Mouse (Mus musculus): ENCODE data around the gene Ttn. TPM values are rescaled to one million over a fixed set of nuclear protein-coding genes. Genes with fewer than 3 reads are reported as not detected.

The Ttn gene
- polyA plus RNA-seq, 1 experiment from 2014 or later: 1.9 TPM

DNA sequence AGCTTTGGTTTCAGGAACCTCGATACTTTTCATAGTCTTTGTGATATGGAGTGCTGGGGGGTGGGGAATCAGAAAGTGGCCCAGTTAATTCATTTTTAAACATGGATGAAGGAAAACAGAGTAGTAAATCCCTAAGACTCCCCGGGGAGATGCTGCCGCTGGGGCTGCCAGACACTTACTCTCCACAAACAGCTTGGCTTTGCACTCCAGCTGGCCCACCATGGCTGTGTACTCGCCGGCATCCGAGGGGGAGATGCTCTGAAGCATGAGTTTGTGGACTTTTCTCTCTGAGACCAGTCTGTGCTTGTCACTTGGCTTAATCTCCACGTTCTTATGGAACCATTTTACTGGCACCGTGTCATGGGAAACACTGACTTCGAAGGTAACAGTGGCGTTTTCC, 43.8 kb downstream of the Ttn start:
- Histone ChIP-seq H3K36me3 (no peaks in the 10 kb centered on the region), H3K4me3 (no peak overlapping the region), H3K27me3 (ENCODE audit: low read depth, poor library complexity, severe bottlenecking) (no peaks in the 10 kb centered on the region), H3K27ac (no peak overlapping the region), H3K9me3 (replicated peaks) (no peaks in the 10 kb centered on the region), H3K4me1 (no peaks in the 10 kb centered on the region)
- WGBS: 81% methylated on average over 10 of the region's 10 CpGs
- no peak for DNase-seq (ENCODE audit: low spot score)

- Histone ChIP-seq H3K27ac (no peak overlapping the region), H3K9me3 (replicated peaks) (no peaks in the 10 kb centered on the region), H3K4me3 (no peak overlapping the region), H3K4me1 (no peaks in the 10 kb centered on the region), H3K36me3 (no peaks in the 10 kb centered on the region), H3K27me3 (ENCODE audit: low read depth, poor library complexity, severe bottlenecking) (no peaks in the 10 kb centered on the region)
- peak; percentile 68 for DNase-seq (ENCODE audit: low spot score)
- 5% methylated on average over 2 of the region's 2 CpGs for WGBS
Measured at GRCm38 (mm10) chr2:76929718-76930117, 52.6 kb downstream of the Ttn start.

DNA sequence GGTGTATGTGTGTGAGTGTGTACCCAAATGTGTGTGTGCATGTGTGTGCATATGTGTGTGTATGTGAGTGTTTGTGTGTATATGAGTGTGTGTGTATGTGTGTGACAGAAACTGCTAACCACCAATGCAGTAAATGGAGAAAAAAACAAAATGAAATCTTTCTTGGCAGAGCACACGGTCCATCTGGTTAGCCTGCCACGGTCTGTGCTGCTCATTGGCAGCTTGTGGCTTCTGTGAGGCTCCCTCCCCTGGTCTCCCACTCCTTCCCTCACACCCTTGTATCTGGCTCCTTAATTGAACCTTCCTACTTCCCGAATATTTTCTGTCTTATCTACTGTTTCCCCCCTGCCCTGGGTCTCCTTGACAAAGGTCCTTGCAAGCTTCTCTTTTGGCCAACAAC, 53.5 kb downstream of the Ttn start:
- H3K36me3 ChIP-seq: no peaks in the 10 kb centered on the region
- no peak for DNase-seq (ENCODE audit: low spot score)
- 83% methylated on average over 3 of the region's 3 CpGs for WGBS

GRCm38 (mm10) chr2:76928298-76928697, 54.0 kb downstream of the Ttn start:
- no peaks in the 10 kb centered on the region for H3K9me3 ChIP-seq (replicated peaks)
- DNase-seq (ENCODE audit: low spot score): no peak
- no peak overlapping the region for H3K4me3 ChIP-seq
- WGBS: 84% methylated on average over 7 of the region's 7 CpGs
- no peaks in the 10 kb centered on the region for H3K4me1 ChIP-seq
- no peak overlapping the region for H3K27ac ChIP-seq
- H3K36me3 ChIP-seq: no peaks in the 10 kb centered on the region
- H3K27me3 ChIP-seq (ENCODE audit: low read depth, poor library complexity, severe bottlenecking): no peaks in the 10 kb centered on the region

More for the DNA sequence above, 53.5 kb downstream of the Ttn start:
- no peaks in the 10 kb centered on the region for H3K4me1 ChIP-seq
- no peak overlapping the region for H3K27ac ChIP-seq
- H3K9me3 ChIP-seq (replicated peaks): no peaks in the 10 kb centered on the region
- no peak overlapping the region for H3K4me3 ChIP-seq
- H3K27me3 ChIP-seq (ENCODE audit: low read depth, poor library complexity, severe bottlenecking): no peaks in the 10 kb centered on the region

GRCm38 (mm10) chr2:76926927-76927326, 55.4 kb downstream of the Ttn start:
- H3K4me3 ChIP-seq: no peak overlapping the region
- no peaks in the 10 kb centered on the region for H3K36me3 ChIP-seq
- DNase-seq (ENCODE audit: low spot score): no peak
- no peaks in the 10 kb centered on the region for H3K4me1 ChIP-seq
- WGBS: 82% methylated on average over 12 of the region's 12 CpGs
- H3K27me3 ChIP-seq (ENCODE audit: low read depth, poor library complexity, severe bottlenecking): no peaks in the 10 kb centered on the region
- H3K9me3 ChIP-seq (replicated peaks): no peaks in the 10 kb centered on the region
- H3K27ac ChIP-seq: no peak overlapping the region

- Histone ChIP-seq H3K4me3 (no peak overlapping the region), H3K36me3 (no peaks in the 10 kb centered on the region), H3K27ac (no peak overlapping the region), H3K4me1 (no peaks in the 10 kb centered on the region), H3K27me3 (ENCODE audit: low read depth, poor library complexity, severe bottlenecking) (no peaks in the 10 kb centered on the region), H3K9me3 (replicated peaks) (no peaks in the 10 kb centered on the region)
- no peak for DNase-seq (ENCODE audit: low spot score)
- WGBS: 92% methylated on average over 10 of the region's 10 CpGs
Measured at GRCm38 (mm10) chr2:76914959-76915358, 67.4 kb downstream of the Ttn start.

- H3K9me3 ChIP-seq (replicated peaks): no peaks in the 10 kb centered on the region
- H3K27me3 ChIP-seq (ENCODE audit: low read depth, poor library complexity, severe bottlenecking): no peaks in the 10 kb centered on the region
- no peaks in the 10 kb centered on the region for H3K36me3 ChIP-seq
- no peak for DNase-seq (ENCODE audit: low spot score)
- no peak overlapping the region for H3K4me3 ChIP-seq
- no peak overlapping the region for H3K27ac ChIP-seq
- H3K4me1 ChIP-seq: peaks cover 6% of the 10 kb centered on the region; the same call in 1 of the 2 replicates
- whole genome bisulfite sequencing: 71% methylated on average over 15 of the region's 15 CpGs
Measured at GRCm38 (mm10) chr2:76908705-76909457, 73.5 kb downstream of the Ttn start.

DNA sequence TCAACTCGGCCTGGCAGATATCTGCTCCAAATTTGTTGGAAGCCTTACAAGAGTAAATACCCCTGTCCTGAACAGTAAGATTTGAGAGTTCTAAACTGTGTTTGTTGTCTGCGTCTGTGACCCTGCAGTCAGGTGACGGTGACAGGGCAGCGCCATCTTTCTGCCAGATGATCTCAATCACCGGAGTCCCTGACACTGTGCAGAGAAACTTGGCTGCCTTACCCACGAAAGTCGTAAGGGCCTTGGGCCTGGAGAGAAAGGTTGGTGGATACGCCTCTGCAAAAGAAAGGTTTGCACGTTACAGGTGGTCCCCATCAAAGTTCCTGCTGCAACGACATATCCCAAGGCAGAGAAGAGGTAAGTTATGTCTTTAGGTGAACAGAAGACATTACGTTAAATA, 79.0 kb downstream of the Ttn start:
- no peaks in the 10 kb centered on the region for H3K9me3 ChIP-seq (replicated peaks)
- 92% methylated on average over 11 of the region's 11 CpGs for WGBS
- DNase-seq (ENCODE audit: low spot score): no peak
- no peaks in the 10 kb centered on the region for H3K4me1 ChIP-seq
- no peak overlapping the region for H3K4me3 ChIP-seq
- H3K27me3 ChIP-seq (ENCODE audit: low read depth, poor library complexity, severe bottlenecking): no peaks in the 10 kb centered on the region
- no peaks in the 10 kb centered on the region for H3K36me3 ChIP-seq
- no peak overlapping the region for H3K27ac ChIP-seq

DNA sequence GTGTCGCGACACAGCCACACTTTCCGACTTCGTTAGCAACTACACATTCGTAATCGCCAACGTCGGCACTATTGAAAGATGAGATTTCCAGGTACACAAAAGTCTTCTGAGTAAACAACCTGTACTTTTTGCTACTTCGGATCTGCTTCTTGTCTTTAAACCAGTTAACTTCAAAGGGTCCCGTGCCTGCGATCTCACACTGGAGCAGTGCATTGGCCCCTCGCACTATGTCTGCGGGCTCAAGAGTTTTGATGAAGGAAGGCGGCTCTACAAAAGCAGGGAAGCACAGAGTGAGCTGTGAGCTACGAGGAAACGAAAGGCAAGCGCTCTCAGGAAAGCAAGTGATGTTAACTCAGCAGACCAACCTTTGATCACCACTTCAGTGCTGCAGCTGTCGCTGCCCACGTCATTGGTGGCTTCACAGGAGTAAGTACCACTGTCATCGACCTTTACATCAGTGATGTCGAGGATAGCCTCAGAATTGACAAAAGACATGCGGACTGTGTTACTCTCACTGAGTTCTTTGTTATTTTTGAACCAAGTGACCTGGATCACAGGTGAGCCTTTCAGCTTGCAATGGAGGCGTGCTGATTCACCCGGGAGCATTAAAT, 80.8 kb downstream of the Ttn start:
- no peaks in the 10 kb centered on the region for H3K9me3 ChIP-seq (replicated peaks)
- DNase-seq (ENCODE audit: low spot score): no peak
- H3K27me3 ChIP-seq (ENCODE audit: low read depth, poor library complexity, severe bottlenecking): no peaks in the 10 kb centered on the region
- 86% methylated on average over 24 of the region's 24 CpGs for WGBS
- no peaks in the 10 kb centered on the region for H3K4me1 ChIP-seq
- H3K27ac ChIP-seq: no peak overlapping the region
- no peak overlapping the region for H3K4me3 ChIP-seq
- no peaks in the 10 kb centered on the region for H3K36me3 ChIP-seq

DNA sequence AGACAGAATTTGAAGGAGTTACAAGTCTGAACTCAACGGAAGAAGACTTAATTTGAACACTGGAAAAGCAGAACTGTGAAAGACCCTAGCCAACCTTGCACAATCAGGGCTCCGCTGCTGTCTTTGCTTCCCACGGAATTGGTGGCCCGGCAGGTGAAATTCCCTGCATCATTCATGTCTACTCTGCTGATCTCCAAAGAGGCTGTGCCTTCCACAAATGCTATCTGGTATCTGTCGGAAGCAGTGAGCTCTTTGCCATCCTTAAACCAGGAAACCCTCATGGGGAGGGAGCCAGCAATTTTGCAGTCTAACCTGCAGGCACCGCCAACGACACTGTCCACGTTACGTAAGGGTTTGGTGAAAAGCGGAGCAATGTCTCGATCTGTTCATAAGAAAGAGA, 82.5 kb downstream of the Ttn start:
- Histone ChIP-seq H3K4me3 (no peak overlapping the region), H3K36me3 (no peaks in the 10 kb centered on the region), H3K4me1 (no peaks in the 10 kb centered on the region), H3K27me3 (ENCODE audit: low read depth, poor library complexity, severe bottlenecking) (no peaks in the 10 kb centered on the region), H3K9me3 (replicated peaks) (no peaks in the 10 kb centered on the region), H3K27ac (no peak overlapping the region)
- DNase-seq (ENCODE audit: low spot score): no peak
- 95% methylated on average over 11 of the region's 11 CpGs for WGBS

DNA sequence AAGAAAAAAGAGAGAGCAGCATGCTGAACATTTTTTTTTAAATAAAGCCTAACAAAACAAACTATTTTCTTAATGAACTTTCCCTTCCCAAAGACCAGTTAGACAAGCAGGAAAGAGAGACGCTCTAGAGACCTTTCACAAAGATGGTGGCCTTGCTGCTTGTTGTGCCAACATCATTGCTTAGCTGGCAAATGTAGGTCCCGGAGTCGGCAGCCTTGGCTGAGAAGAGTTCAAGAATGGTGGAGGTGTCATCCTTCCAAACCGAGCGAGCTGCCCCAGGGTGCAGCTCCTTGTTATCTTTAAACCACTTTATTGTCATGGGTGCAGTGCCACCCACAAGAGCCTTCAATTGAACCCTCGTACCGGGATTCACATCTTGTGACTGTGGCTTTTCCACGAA, 85.4 kb downstream of the Ttn start:
- 92% methylated on average over 8 of the region's 8 CpGs for WGBS
- no peak overlapping the region for H3K27ac ChIP-seq
- no peak for DNase-seq (ENCODE audit: low spot score)
- no peaks in the 10 kb centered on the region for H3K36me3 ChIP-seq
- H3K4me3 ChIP-seq: no peak overlapping the region
- no peaks in the 10 kb centered on the region for H3K4me1 ChIP-seq
- H3K27me3 ChIP-seq (ENCODE audit: low read depth, poor library complexity, severe bottlenecking): no peaks in the 10 kb centered on the region
- no peaks in the 10 kb centered on the region for H3K9me3 ChIP-seq (replicated peaks)

DNA sequence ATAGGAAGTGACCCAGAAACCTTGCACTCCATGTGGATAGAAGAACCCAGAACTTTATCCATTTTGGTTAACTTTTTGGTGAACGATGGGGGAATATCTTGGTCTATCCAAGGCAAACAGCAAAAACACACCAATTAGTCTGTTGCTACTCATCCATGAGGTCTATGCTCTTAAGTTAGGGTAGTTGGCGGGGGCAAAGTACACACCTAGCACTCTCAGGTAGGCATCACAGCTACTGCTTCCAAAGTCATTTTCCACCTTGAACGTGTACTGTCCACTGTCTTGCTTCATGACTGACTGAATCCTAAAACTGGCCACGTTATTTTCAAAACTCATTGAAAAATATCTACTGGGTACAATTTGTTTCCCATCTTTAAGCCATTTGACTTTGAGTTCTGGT, 87.0 kb downstream of the Ttn start:
- H3K4me3 ChIP-seq: no peak overlapping the region
- DNase-seq (ENCODE audit: low spot score): no peak
- H3K27me3 ChIP-seq (ENCODE audit: low read depth, poor library complexity, severe bottlenecking): no peaks in the 10 kb centered on the region
- no peaks in the 10 kb centered on the region for H3K4me1 ChIP-seq
- H3K9me3 ChIP-seq (replicated peaks): no peaks in the 10 kb centered on the region
- no peak overlapping the region for H3K27ac ChIP-seq
- H3K36me3 ChIP-seq: no peaks in the 10 kb centered on the region
- WGBS: 93% methylated on average over 4 of the region's 4 CpGs

- no peak overlapping the region for H3K4me3 ChIP-seq
- no peaks in the 10 kb centered on the region for H3K36me3 ChIP-seq
- H3K27me3 ChIP-seq (ENCODE audit: low read depth, poor library complexity, severe bottlenecking): no peaks in the 10 kb centered on the region
- no peak for DNase-seq (ENCODE audit: low spot score)
- H3K9me3 ChIP-seq (replicated peaks): no peaks in the 10 kb centered on the region
- 86% methylated on average over 7 of the region's 7 CpGs for WGBS
- H3K4me1 ChIP-seq: no peaks in the 10 kb centered on the region
- no peak overlapping the region for H3K27ac ChIP-seq
Measured at GRCm38 (mm10) chr2:76888721-76889120, 93.6 kb downstream of the Ttn start.

Measured in limb, embryonic 10.5 days (tissue).